Mouse (Mus musculus) embryo, embryonic 11 days (tissue): ENCODE data around the gene Tas2r129.
"Not testable (repeated sequence)": the region's sequence is repeated elsewhere in the genome, so short reads cannot be mapped to it uniquely, and the experiment has no call there.

Source experiments
- DNase-seq: peaks from one replicate; pipeline ENCODE4 v3.0.0-alpha.2; 2015

Tas2r129 gene

DNA sequence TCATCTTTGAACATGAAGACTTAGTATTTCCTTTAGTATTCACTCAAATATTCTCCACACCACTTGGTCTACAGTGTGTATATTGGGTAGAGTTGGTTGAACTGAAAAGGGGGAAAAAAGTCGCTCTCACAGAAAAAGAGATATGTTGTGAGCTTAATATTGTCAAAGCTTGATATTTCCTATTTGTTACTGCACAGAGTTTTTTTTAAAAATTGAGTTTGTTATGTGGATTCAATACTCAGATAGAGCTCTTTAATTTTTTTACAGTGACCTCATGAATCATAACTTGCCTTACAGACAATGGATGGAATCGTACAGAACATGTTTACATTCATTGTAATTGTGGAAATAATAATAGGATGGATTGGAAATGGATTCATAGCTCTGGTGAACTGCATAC is at the start of gene Tas2r129:
Gene Tas2r129 (plus strand): TSS at position 301 of the 400 bp plus-strand sequence.
- DNase-seq, result no peak

DNA sequence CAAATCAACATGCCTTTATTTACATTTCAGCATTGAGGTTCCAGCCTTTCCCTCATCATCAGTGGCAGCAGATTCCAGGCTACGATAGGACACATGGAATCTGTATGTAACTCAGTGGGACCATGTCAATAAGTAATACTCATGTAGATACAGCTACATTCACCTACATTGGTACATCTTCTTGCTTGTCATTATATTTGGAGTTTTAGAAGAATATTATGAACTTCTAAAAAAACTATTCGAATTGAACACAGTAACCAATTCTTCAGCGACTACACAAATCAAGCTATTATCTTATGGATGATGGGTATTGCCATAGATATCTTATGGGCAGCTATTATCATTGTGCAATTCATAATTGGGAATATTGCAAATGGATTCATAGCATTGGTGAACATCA is 41.6 kb upstream of the Tas2r129 start, which contains the start of gene Tas2r125:
Gene Tas2r125 (plus strand): TSS at position 301 of the 400 bp plus-strand sequence.
- no peak for DNase-seq

GRCm38 (mm10) chr6:132941376-132941775 is 9.5 kb upstream of the Tas2r129 start:
- DNase-seq, result not testable (repeated sequence)

DNA sequence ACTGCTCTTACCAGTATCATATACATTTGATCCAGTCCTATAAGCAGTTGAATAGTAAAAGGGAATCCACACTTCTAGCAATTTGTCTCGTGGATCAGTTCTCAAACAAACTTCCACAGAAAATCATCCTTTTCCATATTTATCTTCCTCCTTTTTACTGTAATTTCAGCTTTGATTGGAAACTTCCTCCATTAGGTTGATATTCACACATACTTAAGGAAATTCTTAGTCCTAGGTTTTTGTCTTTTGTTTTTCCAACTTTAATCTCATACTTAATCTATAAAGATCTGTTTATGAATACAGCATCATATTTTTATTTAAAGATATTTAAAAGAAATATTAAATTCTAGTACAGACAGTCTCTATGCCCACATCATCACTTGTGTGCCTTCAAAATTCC is 6.9 kb downstream of the Tas2r129 start, which contains the start of gene Tas2r131:
Gene Tas2r131 (minus strand): TSS at position 101 of the 400 bp plus-strand sequence.
- DNase-seq, result no peak

- no peak for DNase-seq
These were observed 30.0 kb downstream of the Tas2r129 start, which contains the start of gene Tas2r109 for GRCm38 (mm10) chr6:132980865-132981264. TSS of gene Tas2r109 (minus strand) at chr6:132980965.
